Mouse (Mus musculus) right cerebral cortex, postnatal 4 days (tissue): ENCODE measurements around the gene Saal1.
"Not testable (repeated sequence)": the region's sequence is repeated elsewhere in the genome, so short reads cannot be mapped to it uniquely, and the experiment has no call there.

ENCODE experiments used
- DNase-seq: peaks from one replicate; pipeline ENCODE4 v3.0.0-alpha.2; 2022

Gene Saal1

GRCm38 (mm10) chr7:46710390-46710844 lies at the start of gene Saal1:
Gene Saal1, minus strand, starts transcription at chr7:46710680.
- DNase-seq, result peak; percentile 96

- DNase-seq, result no peak
These were observed 41.0 kb upstream of the Saal1 start, which contains the start of gene Saa2 for GRCm38 (mm10) chr7:46751490-46751889. Gene Saa2, plus strand, starts transcription at chr7:46751790.

DNA sequence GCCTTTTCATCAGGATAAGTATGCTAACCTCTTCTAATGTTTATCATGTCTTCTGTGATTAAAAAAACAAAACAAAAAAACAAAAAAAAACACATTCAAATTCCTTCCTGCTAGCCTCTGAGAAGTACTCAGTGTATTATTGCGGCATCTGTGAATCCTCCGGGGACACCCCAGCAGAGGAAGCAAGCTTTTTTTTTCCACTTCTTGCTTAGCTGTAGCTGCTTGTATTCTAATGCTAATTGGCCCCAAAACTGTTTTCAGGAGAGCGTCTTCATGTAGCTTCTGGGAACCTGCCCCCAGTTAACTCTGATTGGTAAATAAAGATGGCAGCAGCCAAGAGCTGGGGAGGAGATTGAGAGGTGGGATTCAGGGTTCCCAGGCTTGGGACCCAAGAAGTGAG lies 38.0 kb upstream of the Saal1 start:
- DNase-seq, result no peak

- no peak for DNase-seq
These were observed 35.9 kb upstream of the Saal1 start for GRCm38 (mm10) chr7:46746381-46746780.

GRCm38 (mm10) chr7:46745816-46746215 lies 35.3 kb upstream of the Saal1 start:
- no peak for DNase-seq

DNA sequence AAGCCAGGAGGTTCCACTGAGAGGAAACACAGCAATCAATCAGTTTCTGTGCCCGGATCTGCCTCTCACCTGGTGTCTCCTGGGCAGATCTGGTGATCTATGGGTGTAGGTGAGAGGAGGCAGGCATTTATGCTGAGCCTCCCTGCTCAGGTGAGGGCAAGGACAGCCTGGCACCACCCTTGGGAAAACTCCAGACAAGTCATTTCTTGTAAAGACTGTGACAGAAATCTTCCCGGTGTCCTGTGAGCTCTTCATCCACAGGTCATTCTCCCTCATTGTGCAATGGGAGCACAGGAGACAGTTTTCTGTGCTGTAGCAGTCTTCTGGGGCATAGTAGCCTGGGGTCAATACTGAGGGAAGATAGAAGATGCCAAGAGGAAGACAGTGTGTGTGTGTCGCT lies 32.4 kb upstream of the Saal1 start, which contains the start of gene Saa1:
TSS of gene Saa1 (minus strand) at position 101 of the 400 bp plus-strand sequence.
- DNase-seq, result not testable (repeated sequence)

GRCm38 (mm10) chr7:46740041-46740440 lies 29.6 kb upstream of the Saal1 start:
- not testable (repeated sequence) for DNase-seq

- no peak for DNase-seq
These were observed 28.3 kb upstream of the Saal1 start for GRCm38 (mm10) chr7:46738561-46739460.

GRCm38 (mm10) chr7:46734983-46735382 lies 24.5 kb upstream of the Saal1 start:
- no peak for DNase-seq

DNA sequence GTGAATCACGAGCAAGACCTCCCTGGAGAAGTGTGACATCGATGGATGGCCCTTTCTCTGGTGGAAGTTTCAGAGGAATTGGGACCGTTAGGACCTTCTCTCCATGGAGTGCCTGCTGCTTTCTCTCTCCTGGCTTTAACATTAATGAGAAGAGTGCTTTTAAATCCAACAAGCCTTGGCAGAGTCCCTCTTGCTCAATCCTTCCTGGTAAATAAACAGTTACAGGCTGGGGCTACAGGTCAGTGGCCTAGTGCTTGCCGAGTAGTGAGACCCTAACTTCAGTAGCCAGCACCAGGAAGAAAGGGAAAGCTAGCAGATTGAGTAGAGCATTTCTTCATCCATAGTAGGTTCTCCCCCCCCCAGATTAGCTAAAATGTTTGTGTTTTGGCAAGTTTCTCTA lies 22.0 kb upstream of the Saal1 start, which contains the start of gene Saa4:
TSS of gene Saa4 (minus strand) at position 146 of the 400 bp plus-strand sequence.
- DNase-seq, result no peak

GRCm38 (mm10) chr7:46727584-46727983 lies 17.1 kb upstream of the Saal1 start:
- DNase-seq, result no peak

DNA sequence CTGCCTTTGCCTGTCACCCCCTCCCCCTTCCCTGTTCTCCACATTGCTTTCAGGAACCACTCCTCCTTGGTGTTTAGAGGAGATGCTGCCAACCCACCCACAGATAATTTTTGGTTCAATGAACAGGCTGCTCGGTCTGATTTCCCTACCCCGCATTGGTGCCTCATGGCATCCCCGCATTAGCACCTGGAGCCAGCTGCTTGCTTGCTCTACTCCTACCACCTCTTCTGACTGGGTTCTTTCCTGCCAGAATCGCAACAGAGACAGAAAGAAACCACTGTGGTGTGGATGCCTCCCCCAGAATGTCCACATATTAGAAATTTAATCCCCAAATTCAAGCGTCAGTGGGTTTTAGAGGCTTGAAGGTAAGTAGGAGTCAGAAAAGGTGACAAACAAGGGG lies 13.9 kb upstream of the Saal1 start:
- DNase-seq, result no peak

- DNase-seq, result no peak
These were observed 13.4 kb upstream of the Saal1 start for GRCm38 (mm10) chr7:46723849-46724248.

GRCm38 (mm10) chr7:46723354-46723753 lies 12.9 kb upstream of the Saal1 start:
- DNase-seq, result no peak

GRCm38 (mm10) chr7:46720460-46720859 lies 10.0 kb upstream of the Saal1 start:
- no peak for DNase-seq

- no peak for DNase-seq
These were observed 9.0 kb upstream of the Saal1 start for GRCm38 (mm10) chr7:46719526-46719925.

DNA sequence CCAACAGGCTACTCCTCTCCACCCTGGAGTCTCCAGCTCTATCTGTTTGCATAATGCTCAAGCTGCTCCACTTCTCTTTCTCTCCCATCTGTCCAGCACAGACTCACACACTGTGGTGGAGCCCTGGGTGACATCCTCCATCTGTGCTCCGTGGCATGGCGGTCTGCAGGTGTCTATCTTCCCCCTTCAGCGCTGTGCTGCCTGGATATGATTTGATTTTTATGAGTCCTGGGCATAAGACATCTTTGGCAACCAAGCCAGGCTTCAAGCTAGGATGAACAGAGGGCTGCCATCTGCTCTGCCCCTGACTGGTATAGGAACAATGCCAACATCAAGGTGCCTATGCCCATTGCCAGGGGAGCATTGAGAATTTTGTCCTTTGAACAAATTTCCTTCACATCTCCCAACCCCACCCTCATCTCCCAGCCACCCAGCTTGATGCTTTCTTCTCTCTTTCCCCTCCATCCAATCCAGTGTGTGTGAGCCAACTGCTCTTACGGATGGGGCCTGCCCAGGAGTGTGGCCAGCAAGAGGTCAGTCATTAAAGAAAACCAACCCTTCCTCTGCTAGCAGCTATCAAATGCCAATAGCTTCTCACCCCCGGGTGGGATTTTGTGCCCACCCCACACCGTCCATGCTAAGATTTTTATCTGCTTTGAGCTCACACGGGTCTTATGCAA lies 8.3 kb upstream of the Saal1 start:
- DNase-seq, result no peak

GRCm38 (mm10) chr7:46716897-46717296 lies 6.4 kb upstream of the Saal1 start:
- no peak for DNase-seq

DNA sequence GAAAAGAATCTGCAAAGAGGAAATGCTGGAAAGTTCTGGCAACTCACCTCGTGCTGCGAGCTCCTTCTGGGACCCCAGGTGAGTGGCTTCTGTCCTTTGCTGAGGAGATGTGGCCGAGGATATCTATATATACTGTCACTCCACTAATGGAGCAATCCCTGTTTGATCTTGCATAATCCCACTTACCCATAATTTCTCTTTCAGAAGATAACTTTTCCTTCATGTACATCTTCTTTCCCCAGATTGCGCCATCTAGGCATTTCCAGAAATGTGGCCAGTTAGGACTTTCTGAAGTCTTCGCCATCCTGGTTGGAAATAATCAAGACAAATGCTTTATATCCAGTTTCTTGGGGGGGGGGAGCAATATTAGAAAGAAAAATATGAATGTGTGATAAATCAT lies 5.1 kb upstream of the Saal1 start, which contains the start of gene Saa3:
TSS of gene Saa3 (minus strand) at position 101 of the 400 bp plus-strand sequence.
- no peak for DNase-seq

DNA sequence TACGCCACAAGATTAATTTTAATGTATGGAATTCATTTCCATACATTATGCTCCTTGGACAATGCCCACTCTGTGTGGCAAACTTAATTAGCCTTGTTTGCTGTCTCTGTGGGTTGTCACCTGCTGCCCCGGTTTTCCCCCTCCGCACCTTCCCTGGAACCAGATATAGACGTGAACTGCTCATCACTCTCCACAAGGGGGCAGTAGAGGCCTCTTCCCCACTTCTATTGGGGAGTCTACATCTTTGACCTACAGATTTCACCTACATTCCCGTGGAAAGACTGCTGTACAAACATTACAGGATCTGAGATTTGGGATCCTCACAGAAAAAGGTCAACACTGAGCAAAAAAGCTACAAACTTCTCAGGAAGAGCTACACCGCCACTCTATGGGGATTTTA lies 4.0 kb upstream of the Saal1 start:
- peak; percentile 54 for DNase-seq

DNA sequence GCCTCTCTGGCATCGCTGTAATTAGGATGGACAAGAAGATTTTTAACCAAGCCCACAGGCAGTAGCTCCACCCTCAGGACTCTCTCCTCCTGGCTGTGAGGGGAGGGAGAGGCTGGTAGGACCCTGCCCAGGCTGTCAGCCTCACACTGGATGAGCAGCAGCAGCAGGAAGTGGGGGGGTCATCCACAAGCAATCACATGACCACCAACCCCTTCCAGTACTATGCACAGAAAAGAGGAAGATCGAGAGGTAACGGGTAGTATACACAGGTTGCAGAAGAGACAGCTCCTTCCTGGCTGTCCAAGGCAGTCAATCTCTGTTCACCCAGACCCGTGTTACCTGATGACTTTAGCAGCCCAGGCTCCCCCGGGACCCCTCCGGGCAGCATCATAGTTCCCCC lies 1.8 kb upstream of the Saal1 start:
- no peak for DNase-seq

- DNase-seq, result no peak
These were observed 9.9 kb downstream of the Saal1 start for GRCm38 (mm10) chr7:46700521-46701025.

- no peak for DNase-seq
These were observed 13.7 kb downstream of the Saal1 start for GRCm38 (mm10) chr7:46696754-46697153.
